Mouse (Mus musculus): Measurements from ENCODE around the gene Tnfrsf8. TPM values are rescaled to one million over a fixed set of nuclear protein-coding genes. Genes with fewer than 3 reads are reported as not detected.

The Tnfrsf8 gene
- total RNA-seq, 2 experiments from 2014 or later: 0.68 to 1.2 TPM

GRCm38 (mm10) chr4:145276368-145277249 is 38.4 kb downstream of the Tnfrsf8 start:
- no peak for DNase-seq (ENCODE audit: low spot score in 2 of 2)
- intact Hi-C loops (cut with DNase I): no loop called here

- intact Hi-C loops (cut with DNase I): no loop called here
- no peak for DNase-seq (ENCODE audit: low spot score in 2 of 2)
Observed at GRCm38 (mm10) chr4:145274887-145275286, 40.1 kb downstream of the Tnfrsf8 start.

GRCm38 (mm10) chr4:145273923-145274322 is 41.0 kb downstream of the Tnfrsf8 start:
- no peak for DNase-seq (ENCODE audit: low spot score in 2 of 2)
- intact Hi-C loops (cut with DNase I): no loop called here

- intact Hi-C loops (cut with DNase I): no loop called here
Observed at GRCm38 (mm10) chr4:145272763-145273162, 42.2 kb downstream of the Tnfrsf8 start.

GRCm38 (mm10) chr4:145271634-145272033 is 43.3 kb downstream of the Tnfrsf8 start:
- no peak for DNase-seq (ENCODE audit: low spot score in 2 of 2)
- intact Hi-C loops (cut with DNase I): no loop called here

More at GRCm38 (mm10) chr4:145272763-145273162, 42.2 kb downstream of the Tnfrsf8 start:
- DNase-seq (ENCODE audit: low spot score in 2 of 2): no peak

GRCm38 (mm10) chr4:145270136-145270535 is 44.8 kb downstream of the Tnfrsf8 start:
- intact Hi-C loops (cut with DNase I): no loop called here
- DNase-seq (ENCODE audit: low spot score in 2 of 2): peak; percentile 20 to 42

GRCm38 (mm10) chr4:145267631-145268110 is 47.3 kb downstream of the Tnfrsf8 start:
- no peak for DNase-seq (ENCODE audit: low spot score in 2 of 2)
- intact Hi-C loops (cut with DNase I): no loop called here

- no peak for DNase-seq (ENCODE audit: low spot score in 2 of 2)
- intact Hi-C loops (cut with DNase I): no loop called here
Observed at GRCm38 (mm10) chr4:145266505-145266904, 48.5 kb downstream of the Tnfrsf8 start.

- DNase-seq (ENCODE audit: low spot score in 2 of 2): no peak
- intact Hi-C loops (cut with DNase I): no loop called here
Observed at GRCm38 (mm10) chr4:145264761-145265160, 50.2 kb downstream of the Tnfrsf8 start.

- DNase-seq (ENCODE audit: low spot score in 2 of 2): no peak
- intact Hi-C loops (cut with DNase I): no loop called here
Observed at GRCm38 (mm10) chr4:145263583-145263982, 51.4 kb downstream of the Tnfrsf8 start.

- no peak for DNase-seq (ENCODE audit: low spot score in 2 of 2)
- intact Hi-C loops (cut with DNase I): no loop called here
Observed at GRCm38 (mm10) chr4:145260802-145261201, 54.2 kb downstream of the Tnfrsf8 start.

GRCm38 (mm10) chr4:145257751-145258434 is 57.1 kb downstream of the Tnfrsf8 start:
- intact Hi-C loops (cut with DNase I): no loop called here
- no peak for DNase-seq (ENCODE audit: low spot score in 2 of 2)

- no peak for DNase-seq (ENCODE audit: low spot score in 2 of 2)
- intact Hi-C loops (cut with DNase I): no loop called here
Observed at GRCm38 (mm10) chr4:145256144-145256543, 58.8 kb downstream of the Tnfrsf8 start.

- DNase-seq (ENCODE audit: low spot score in 2 of 2): no peak
- intact Hi-C loops (cut with DNase I): no loop called here
Observed at GRCm38 (mm10) chr4:145254418-145254817, 60.5 kb downstream of the Tnfrsf8 start.

GRCm38 (mm10) chr4:145252611-145253010 is 62.4 kb downstream of the Tnfrsf8 start:
- intact Hi-C loops (cut with DNase I): no loop called here
- DNase-seq (ENCODE audit: low spot score in 2 of 2): no peak

- intact Hi-C loops (cut with DNase I): no loop called here
- DNase-seq (ENCODE audit: low spot score in 2 of 2): no peak
Observed at GRCm38 (mm10) chr4:145251546-145251945, 63.4 kb downstream of the Tnfrsf8 start.

- intact Hi-C loops (cut with DNase I): no loop called here
- DNase-seq (ENCODE audit: low spot score in 2 of 2): no peak
Observed at GRCm38 (mm10) chr4:145250002-145250401, 65.0 kb downstream of the Tnfrsf8 start.

GRCm38 (mm10) chr4:145247556-145247955 is 67.4 kb downstream of the Tnfrsf8 start:
- intact Hi-C loops (cut with DNase I): no loop called here
- DNase-seq (ENCODE audit: low spot score in 2 of 2): no peak

- DNase-seq (ENCODE audit: low spot score in 2 of 2): no peak
- intact Hi-C loops (cut with DNase I): no loop called here
Observed at GRCm38 (mm10) chr4:145246173-145247011, 68.6 kb downstream of the Tnfrsf8 start, which contains the start of gene Tnfrsf1b. Tnfrsf1b (minus strand) TSS chr4:145246870.

- intact Hi-C loops (cut with DNase I): no loop called here
- no peak for DNase-seq (ENCODE audit: low spot score in 2 of 2)
Observed at GRCm38 (mm10) chr4:145245581-145245980, 69.4 kb downstream of the Tnfrsf8 start.
